Mouse (Mus musculus) splenic B cell, adult 2 months (primary cell): ENCODE data around the gene Slc12a5.

Experiments
- DNase-seq: peaks from one replicate; pipeline ENCODE4 v3.0.0-alpha.2; 2011; ENCODE audit warnings: low read depth, low spot score
- H3K27me3 ChIP-seq: 2 replicates; pipeline ENCODE4 v1.6.1; 2012; ENCODE audit warnings: mild to moderate bottlenecking, low read length, moderate library complexity, mixed read lengths; ENCODE audit not compliant: control insufficient read depth, poor library complexity, insufficient read depth, severe bottlenecking
- H3K36me3 ChIP-seq: 2 replicates; pipeline ENCODE4 v1.6.1; 2012; ENCODE audit warnings: mild to moderate bottlenecking, low read length, moderate library complexity, mixed read lengths; ENCODE audit not compliant: control insufficient read depth, poor library complexity, insufficient read depth, severe bottlenecking

The Slc12a5 gene

DNA sequence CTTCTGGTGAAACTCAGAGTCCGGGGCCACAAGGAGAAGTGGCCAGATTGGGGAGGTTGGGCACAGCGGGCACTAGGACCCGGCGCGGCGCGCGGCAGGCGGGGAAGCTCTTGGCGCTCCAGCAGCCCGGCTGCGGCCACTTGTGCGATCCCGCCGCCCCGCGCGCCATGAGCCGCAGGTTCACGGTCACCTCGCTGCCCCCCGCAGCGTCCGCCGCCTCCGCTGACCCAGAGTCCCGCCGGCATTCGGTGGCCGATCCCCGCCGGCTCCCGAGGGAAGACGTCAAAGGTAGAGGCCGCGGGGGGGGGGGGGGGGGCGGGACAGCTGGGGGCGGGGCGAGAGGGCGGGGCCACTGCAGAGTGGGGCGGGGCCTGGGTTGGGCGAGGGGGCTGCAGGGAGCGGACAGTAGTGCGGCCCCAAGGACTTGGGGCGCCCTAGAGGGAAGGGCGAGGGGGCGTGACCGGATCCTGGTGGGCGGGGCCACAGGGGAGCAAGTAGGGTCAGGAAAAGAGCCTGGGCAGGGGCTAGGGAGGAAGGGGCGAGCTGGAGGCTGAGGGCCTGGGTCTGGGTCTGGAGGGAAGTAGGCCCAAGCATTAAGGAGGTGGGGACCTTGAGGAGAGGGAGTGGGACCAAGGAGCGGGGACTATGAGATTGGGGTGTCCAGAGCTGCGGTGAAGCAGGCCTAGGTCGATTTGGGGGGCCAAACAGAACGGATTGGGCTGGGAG, at the start of gene Slc12a5:
Gene Slc12a5, plus strand, starts transcription at position 87 of the 726 bp plus-strand sequence.
- peak; percentile 58 for DNase-seq

DNA sequence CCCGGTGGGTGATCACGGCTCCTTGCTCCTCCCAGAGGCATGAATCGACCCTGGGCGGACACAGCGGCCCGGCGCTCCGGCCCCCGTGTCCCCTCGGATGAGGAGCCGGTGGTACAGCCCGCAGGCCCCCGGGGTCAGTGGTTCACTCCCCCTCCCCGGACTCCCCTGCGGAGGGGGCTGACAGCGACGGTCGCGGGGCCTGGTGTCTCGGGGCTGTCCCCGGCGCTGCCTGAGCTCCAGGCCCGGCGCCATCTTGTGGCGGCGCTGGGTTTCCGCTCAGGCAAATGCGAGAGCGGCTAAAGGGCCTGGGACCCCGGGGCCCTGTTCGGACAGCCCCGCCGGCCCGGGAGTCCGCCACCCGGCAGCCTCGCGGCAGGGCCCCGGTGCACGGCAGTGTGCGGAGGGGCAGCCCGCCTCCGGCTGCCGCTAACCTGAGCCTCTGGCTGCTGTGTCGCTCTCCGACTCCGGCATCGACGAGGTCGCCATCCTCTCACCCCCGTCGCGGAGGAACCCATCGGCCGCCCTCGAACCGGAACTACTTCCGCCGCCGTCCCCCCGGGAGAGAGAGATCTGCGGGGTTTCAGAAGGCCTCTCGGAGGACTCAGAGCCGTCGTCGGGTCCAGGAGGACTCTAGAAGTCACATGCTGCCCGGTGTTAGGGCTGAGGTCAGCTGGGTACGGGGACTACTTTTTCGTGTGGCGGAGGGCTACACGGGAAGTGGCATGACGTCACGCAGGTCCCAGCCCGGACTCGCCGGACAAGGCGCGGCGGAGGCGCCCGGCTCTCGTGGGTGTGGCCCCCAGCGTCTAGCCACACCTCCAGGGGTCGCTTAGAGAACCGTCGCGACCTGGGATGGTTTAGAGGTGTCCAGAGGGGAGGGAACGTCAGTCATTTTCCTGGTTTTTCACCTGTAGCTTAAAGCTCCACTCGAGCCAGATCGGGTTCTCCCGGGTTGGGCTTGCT, 49.2 kb upstream of the Slc12a5 start, which contains the start of gene Zfp335:
Gene Zfp335, minus strand, starts transcription at position 672 of the 963 bp plus-strand sequence.
- H3K27me3 ChIP-seq, result no peaks in the 10 kb centered on the region; the same call in 1 of the 2 replicates
- H3K36me3 ChIP-seq, result peaks cover 14% of the 10 kb centered on the region
- DNase-seq, result peak; percentile 94

More for the DNA sequence above, at the start of gene Slc12a5:
- H3K27me3 ChIP-seq, result no peaks in the 10 kb centered on the region
- H3K36me3 ChIP-seq, result no peaks in the 10 kb centered on the region

DNA sequence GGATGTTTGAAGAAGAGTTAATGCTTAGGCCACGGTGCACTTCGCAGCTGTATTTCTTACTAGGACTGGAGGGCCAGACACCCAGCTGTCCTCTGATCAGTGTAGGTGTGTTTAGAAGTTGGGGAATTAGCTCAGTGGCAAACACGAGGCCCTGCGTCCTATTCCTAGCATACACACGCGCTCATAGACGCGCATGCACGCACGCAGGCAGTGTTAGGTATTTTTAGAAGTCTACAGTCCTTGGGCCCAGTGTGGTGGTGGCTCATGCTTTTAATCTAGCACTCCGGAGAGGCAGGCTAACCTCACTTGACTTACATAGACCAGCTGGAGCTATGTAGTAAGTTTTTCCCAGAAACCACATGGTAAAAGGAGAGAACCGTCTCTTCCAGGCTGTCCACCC, 48.5 kb upstream of the Slc12a5 start:
- DNase-seq, result peak; percentile 73

GRCm38 (mm10) chr2:164912749-164913427, 47.7 kb upstream of the Slc12a5 start:
- DNase-seq, result no peak
- Histone ChIP-seq H3K36me3 (peaks cover 3% of the 10 kb centered on the region), H3K27me3 (no peaks in the 10 kb centered on the region; the same call in 1 of the 2 replicates)

More for the DNA sequence above, 48.5 kb upstream of the Slc12a5 start:
- no peaks in the 10 kb centered on the region; the same call in 1 of the 2 replicates for H3K27me3 ChIP-seq
- H3K36me3 ChIP-seq, result peaks cover 10% of the 10 kb centered on the region

DNA sequence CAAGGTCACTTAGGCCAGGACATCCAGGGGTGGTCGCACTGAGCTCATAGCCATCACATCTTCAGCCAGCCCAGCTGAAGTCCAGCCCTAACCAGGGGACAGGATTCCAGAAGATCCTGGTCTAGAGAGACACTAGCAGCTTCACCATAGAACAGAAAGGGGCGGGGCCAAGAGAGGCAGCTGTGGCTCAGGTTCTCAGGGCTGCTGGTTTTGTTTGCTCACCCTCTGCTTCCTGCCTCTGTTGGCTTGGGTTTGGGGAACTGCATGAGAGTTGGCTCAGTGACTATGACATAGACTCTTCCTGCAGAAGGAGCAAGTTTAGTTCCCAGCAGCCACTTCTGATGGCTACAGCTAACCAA, 47.2 kb upstream of the Slc12a5 start:
- DNase-seq, result peak; percentile 86
- H3K27me3 ChIP-seq, result no peaks in the 10 kb centered on the region; the same call in 1 of the 2 replicates

GRCm38 (mm10) chr2:164916820-164917219, 43.8 kb upstream of the Slc12a5 start:
- no peaks in the 10 kb centered on the region; the same call in 1 of the 2 replicates for H3K36me3 ChIP-seq
- no peaks in the 10 kb centered on the region for H3K27me3 ChIP-seq
- peak; percentile 45 for DNase-seq

More for the DNA sequence above, 47.2 kb upstream of the Slc12a5 start:
- H3K36me3 ChIP-seq, result peaks cover 1% of the 10 kb centered on the region

GRCm38 (mm10) chr2:164917371-164917770, 43.2 kb upstream of the Slc12a5 start:
- H3K36me3 ChIP-seq, result no peaks in the 10 kb centered on the region; the same call in 1 of the 2 replicates
- H3K27me3 ChIP-seq, result no peaks in the 10 kb centered on the region
- no peak for DNase-seq

GRCm38 (mm10) chr2:164918325-164918724, 42.3 kb upstream of the Slc12a5 start:
- no peaks in the 10 kb centered on the region for H3K27me3 ChIP-seq
- no peaks in the 10 kb centered on the region; the same call in 1 of the 2 replicates for H3K36me3 ChIP-seq

DNA sequence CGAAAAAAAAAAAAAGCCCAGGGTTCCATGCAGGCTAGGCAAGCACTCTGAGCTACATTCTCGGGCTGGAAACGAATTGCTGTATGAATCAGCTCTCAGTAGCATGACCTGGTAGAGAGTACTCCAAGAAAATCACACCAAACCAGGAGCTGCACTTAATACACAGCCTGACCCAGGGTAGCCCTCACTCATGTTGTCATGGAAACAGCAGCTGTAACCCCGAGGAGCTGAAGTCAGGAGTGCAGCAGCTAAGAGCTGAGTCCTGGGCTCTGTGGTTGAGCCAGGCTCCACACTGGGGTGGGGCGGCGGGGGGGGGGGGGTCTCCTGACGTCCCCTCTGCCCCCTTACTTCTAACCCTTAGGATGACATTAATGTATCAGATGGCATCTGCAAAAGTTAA, 38.6 kb upstream of the Slc12a5 start:
- DNase-seq, result no peak

More at GRCm38 (mm10) chr2:164918325-164918724, 42.3 kb upstream of the Slc12a5 start:
- peak; percentile 76 for DNase-seq

DNA sequence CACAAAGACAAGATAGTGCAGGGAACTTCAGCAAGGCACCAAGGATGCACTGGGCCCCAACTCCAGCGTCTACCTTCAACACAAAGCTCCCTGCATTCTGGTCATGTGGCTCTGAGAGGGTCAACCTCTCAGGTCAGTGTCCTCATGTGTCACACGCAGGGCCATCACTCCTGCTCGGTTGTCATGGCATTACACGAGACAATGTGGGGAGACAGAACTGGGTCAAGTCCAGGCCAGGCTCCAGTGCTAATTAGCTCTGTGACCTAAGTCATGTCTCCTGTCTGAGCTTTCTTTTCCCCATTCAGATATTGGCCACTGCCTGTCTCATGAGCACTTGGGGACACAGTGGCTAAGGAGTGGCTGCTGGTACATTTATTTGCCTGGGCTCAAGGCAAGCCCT, 37.3 kb upstream of the Slc12a5 start:
- H3K27me3 ChIP-seq, result no peaks in the 10 kb centered on the region
- H3K36me3 ChIP-seq, result no peaks in the 10 kb centered on the region; the same call in 1 of the 2 replicates
- DNase-seq, result no peak

More for the DNA sequence above, 38.6 kb upstream of the Slc12a5 start:
- Histone ChIP-seq H3K27me3 (no peaks in the 10 kb centered on the region), H3K36me3 (no peaks in the 10 kb centered on the region; the same call in 1 of the 2 replicates)

DNA sequence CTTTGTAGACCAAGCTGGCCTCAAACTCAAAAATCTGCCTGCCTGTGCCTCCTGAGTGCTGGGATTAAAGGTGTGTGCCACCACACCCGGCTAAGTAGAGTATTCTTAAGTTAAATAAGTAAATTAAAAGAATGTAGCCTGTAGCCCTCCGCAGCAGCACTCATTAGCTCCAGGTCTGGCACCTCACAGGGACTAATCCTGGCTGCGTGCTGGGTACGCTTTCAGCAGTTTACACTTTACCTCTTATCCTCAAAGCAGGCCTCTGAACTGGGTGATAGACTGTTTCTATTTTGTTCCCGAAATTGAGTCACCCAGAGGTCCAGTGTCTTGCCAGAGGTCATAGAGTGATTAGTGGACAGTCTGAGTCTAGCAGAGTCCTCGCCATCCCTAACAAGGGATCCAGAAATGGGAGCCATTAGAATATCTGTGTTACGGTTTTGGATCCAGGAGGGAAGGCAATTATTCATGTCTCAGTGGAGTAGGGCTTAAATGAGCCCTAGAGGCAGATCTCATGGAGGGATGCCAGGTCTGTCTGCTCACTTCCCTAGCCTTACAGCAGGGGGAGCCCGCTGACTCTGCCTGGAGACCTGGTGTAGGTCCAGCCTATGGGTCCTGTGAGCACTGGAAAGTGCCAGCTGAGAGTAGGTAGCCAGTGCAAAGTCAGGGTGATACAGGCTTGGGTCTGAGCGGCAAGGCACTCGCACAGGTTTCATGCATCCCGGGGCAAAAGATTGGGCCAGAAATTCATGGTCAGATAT, 36.3 kb upstream of the Slc12a5 start:
- H3K27me3 ChIP-seq, result no peaks in the 10 kb centered on the region
- no peaks in the 10 kb centered on the region; the same call in 1 of the 2 replicates for H3K36me3 ChIP-seq
- peak; percentile 88 for DNase-seq

DNA sequence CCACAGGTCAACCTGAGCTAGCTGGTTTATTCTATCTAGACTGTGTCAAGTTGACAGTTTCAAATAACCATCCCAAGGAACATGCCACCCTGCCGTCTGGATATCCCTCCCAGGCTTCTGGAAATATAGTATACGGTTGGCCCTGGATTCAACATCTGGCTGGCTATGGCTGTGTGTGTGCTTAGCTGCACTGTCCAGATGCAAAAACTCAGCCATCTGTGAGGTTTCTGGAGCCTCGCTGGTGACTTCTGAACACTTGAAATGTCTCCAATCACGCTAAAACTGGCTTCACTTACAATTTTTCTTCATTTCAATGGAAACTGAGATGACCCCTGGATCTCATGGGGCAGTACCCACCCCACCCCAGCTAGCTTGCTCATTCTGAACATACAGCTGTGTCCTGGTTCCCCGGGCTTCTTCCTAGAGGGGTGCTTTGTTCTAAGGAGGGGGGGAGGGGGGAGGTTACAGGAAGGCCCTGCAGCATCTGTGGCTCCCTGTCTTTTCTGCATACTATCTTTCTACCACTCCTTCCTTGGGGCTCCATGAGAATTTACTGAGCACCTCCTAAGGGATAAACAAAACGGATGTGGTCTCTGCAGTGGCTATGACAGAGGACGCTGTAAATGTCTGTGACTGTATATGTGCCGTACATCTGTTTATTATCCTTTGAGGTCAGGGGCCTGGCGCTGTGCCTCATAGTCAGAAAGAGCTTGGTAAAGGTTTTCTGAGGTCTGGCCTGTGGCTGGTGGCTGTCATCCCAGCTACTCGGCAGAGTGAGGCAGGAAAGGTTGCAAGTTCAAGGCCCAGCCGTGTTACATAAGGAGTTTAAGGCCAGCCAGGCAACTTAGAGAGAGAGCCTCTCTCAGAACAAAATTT, 29.7 kb upstream of the Slc12a5 start:
- no peaks in the 10 kb centered on the region for H3K36me3 ChIP-seq
- no peaks in the 10 kb centered on the region for H3K27me3 ChIP-seq
- DNase-seq, result no peak

DNA sequence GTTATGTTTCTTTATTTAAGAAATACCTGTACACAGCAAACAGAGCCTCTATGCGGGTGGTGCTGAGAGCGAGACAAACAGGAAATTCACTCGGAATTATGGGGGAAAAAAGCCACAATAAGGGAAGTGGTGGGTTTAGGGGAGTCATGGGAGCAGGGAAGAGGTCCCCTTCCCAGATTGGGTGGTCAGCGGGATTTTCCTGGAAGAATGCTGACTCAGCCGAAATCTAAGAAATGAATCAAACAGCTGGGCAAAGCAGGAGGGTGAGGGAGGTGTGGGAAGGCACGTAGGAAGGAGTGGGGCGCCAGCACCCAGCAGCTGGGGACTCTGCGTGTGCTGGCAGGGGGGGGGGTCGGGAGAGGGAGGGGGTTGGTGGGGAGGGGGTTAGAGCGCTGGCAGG, 27.1 kb upstream of the Slc12a5 start:
- Histone ChIP-seq H3K27me3 (no peaks in the 10 kb centered on the region), H3K36me3 (no peaks in the 10 kb centered on the region; the same call in 1 of the 2 replicates)
- DNase-seq, result no peak
